Mouse (Mus musculus) midbrain, embryonic 10.5 days (tissue): ENCODE results near the gene Cyp2c55. TPM values are rescaled to one million over a fixed set of nuclear protein-coding genes. Genes with fewer than 3 reads are reported as not detected.

Experiments used
- DNase-seq: peaks from one replicate; pipeline ENCODE4 v3.0.0-alpha.2; 2017; ENCODE audit warnings: low spot score
- H3K27ac ChIP-seq: fragments of 300-500 bp; sonication (generic); replicated peaks from 2 replicates; pipeline ENCODE4 v1.5.1; 2016; ENCODE audit warnings: mild to moderate bottlenecking
- H3K27me3 ChIP-seq: fragments of 300-500 bp; sonication (generic); 2 replicates; pipeline ENCODE4 v1.6.1; 2016; ENCODE audit warnings: low read depth, mild to moderate bottlenecking; ENCODE audit not compliant: poor library complexity, severe bottlenecking
- H3K36me3 ChIP-seq: fragments of 300-500 bp; sonication (generic); 2 replicates; pipeline ENCODE4 v1.6.1; 2016; ENCODE audit warnings: mild to moderate bottlenecking, moderate library complexity
- H3K4me1 ChIP-seq: fragments of 300-500 bp; sonication (generic); 2 replicates; pipeline ENCODE4 v1.6.1; 2016
- H3K4me3 ChIP-seq: fragments of 300-500 bp; sonication (generic); 2 replicates; pipeline ENCODE4 v1.5.1; 2016; ENCODE audit warnings: mild to moderate bottlenecking, moderate library complexity
- H3K9me3 ChIP-seq: fragments of 300-500 bp; sonication (generic); replicated peaks from 2 replicates; pipeline ENCODE4 v1.6.1; 2016; ENCODE audit warnings: mild to moderate bottlenecking
- WGBS: fragments of 180-500 bp; shearing (Covaris S2); methylation state at CpG from one replicate; pipeline ENCODE4 v1.1.7; 2016; 5-methylcytosine and 5-hydroxymethylcytosine counted together
- microRNA-seq: library from miRNA; unstranded; fragments of <30 nt; microRNA quantifications from one replicate; pipeline ENCODE4, GENCODE M21; 2017
- polyA plus RNA-seq: library from polyadenylated mRNA; unstranded; fragments of >200 nt; fragmentation: Nextera tagmentation; extraction: Ambion mirVana; gene quantifications from 2 replicates; pipeline ENCODE4 v1.2.1, GENCODE M21; 2016

Cyp2c55 gene
- polyA plus RNA-seq = 0.06 TPM in 1 of 2 replicates, not detected in the other

- Histone ChIP-seq H3K4me3 (no peak within 1 kb of the TSS), H3K4me1 (no peaks in the 10 kb centered on the region), H3K27ac (no peak within 1 kb of the TSS), H3K36me3 (no peaks in the 10 kb centered on the region), H3K9me3 (no peaks in the 10 kb centered on the region), H3K27me3 (no peaks in the 10 kb centered on the region)
- DNase-seq = no peak
These were observed at the start of gene Cyp2c55 for GRCm38 (mm10) chr19:39006715-39007114. Cyp2c55 (plus strand) TSS chr19:39007019.

GRCm38 (mm10) chr19:38970741-38971140 is 36.1 kb upstream of the Cyp2c55 start:
- Histone ChIP-seq H3K27me3 (no peaks in the 10 kb centered on the region), H3K9me3 (no peaks in the 10 kb centered on the region), H3K27ac (no peak overlapping the region), H3K4me3 (no peak overlapping the region), H3K36me3 (peaks cover 69% of the 10 kb centered on the region), H3K4me1 (no peaks in the 10 kb centered on the region)
- no peak for DNase-seq
- WGBS = 93% methylated on average over 6 of the region's 6 CpGs

GRCm38 (mm10) chr19:38972581-38972980 is 34.2 kb upstream of the Cyp2c55 start:
- no peak for DNase-seq
- no peaks in the 10 kb centered on the region for H3K27me3 ChIP-seq
- peaks cover 50% of the 10 kb centered on the region for H3K36me3 ChIP-seq
- H3K27ac ChIP-seq = no peak overlapping the region
- no peak overlapping the region for H3K4me3 ChIP-seq
- H3K4me1 ChIP-seq = no peaks in the 10 kb centered on the region
- 67% methylated on average over 5 of the region's 5 CpGs for WGBS
- H3K9me3 ChIP-seq = no peaks in the 10 kb centered on the region

GRCm38 (mm10) chr19:38973666-38974065 is 33.2 kb upstream of the Cyp2c55 start:
- no peak for DNase-seq
- WGBS = 75% methylated on average over 7 of the region's 7 CpGs
- H3K4me3 ChIP-seq = no peak overlapping the region
- no peak overlapping the region for H3K27ac ChIP-seq
- no peaks in the 10 kb centered on the region for H3K4me1 ChIP-seq
- no peaks in the 10 kb centered on the region for H3K27me3 ChIP-seq
- H3K36me3 ChIP-seq = peaks cover 40% of the 10 kb centered on the region
- H3K9me3 ChIP-seq = no peaks in the 10 kb centered on the region

- Histone ChIP-seq H3K27ac (no peak overlapping the region), H3K4me1 (no peaks in the 10 kb centered on the region), H3K36me3 (peaks cover 15% of the 10 kb centered on the region), H3K9me3 (no peaks in the 10 kb centered on the region), H3K4me3 (no peak overlapping the region), H3K27me3 (no peaks in the 10 kb centered on the region)
- DNase-seq = no peak
These were observed 30.6 kb upstream of the Cyp2c55 start for GRCm38 (mm10) chr19:38976269-38976668.

- H3K9me3 ChIP-seq = no peaks in the 10 kb centered on the region
- no peaks in the 10 kb centered on the region for H3K4me1 ChIP-seq
- no peak overlapping the region for H3K4me3 ChIP-seq
- H3K27me3 ChIP-seq = no peaks in the 10 kb centered on the region
- DNase-seq = peak; percentile 58
- H3K36me3 ChIP-seq = no peaks in the 10 kb centered on the region
- 0% methylated on average over 1 of the region's 1 CpGs for WGBS
- H3K27ac ChIP-seq = no peak overlapping the region
These were observed 24.9 kb upstream of the Cyp2c55 start for GRCm38 (mm10) chr19:38981966-38982365.

- no peaks in the 10 kb centered on the region for H3K36me3 ChIP-seq
- no peak for DNase-seq
- H3K27me3 ChIP-seq = no peaks in the 10 kb centered on the region
- H3K27ac ChIP-seq = no peak overlapping the region
- H3K9me3 ChIP-seq = no peaks in the 10 kb centered on the region; the same call in 1 of the 2 replicates
- H3K4me1 ChIP-seq = no peaks in the 10 kb centered on the region
- no peak overlapping the region for H3K4me3 ChIP-seq
- WGBS = 89% methylated on average over 4 of the region's 4 CpGs
These were observed 8.6 kb upstream of the Cyp2c55 start for GRCm38 (mm10) chr19:38998248-38998647.

GRCm38 (mm10) chr19:38998676-38999075 is 8.1 kb upstream of the Cyp2c55 start:
- no peaks in the 10 kb centered on the region for H3K4me1 ChIP-seq
- no peak for DNase-seq
- 96% methylated on average over 1 of the region's 1 CpGs for WGBS
- no peak overlapping the region for H3K4me3 ChIP-seq
- no peaks in the 10 kb centered on the region for H3K27me3 ChIP-seq
- H3K9me3 ChIP-seq = no peaks in the 10 kb centered on the region
- H3K27ac ChIP-seq = no peak overlapping the region
- no peaks in the 10 kb centered on the region for H3K36me3 ChIP-seq

GRCm38 (mm10) chr19:39005132-39005531 is 1.7 kb upstream of the Cyp2c55 start:
- no peaks in the 10 kb centered on the region for H3K27me3 ChIP-seq
- H3K9me3 ChIP-seq = no peaks in the 10 kb centered on the region
- WGBS = 89% methylated on average over 1 of the region's 1 CpGs
- H3K36me3 ChIP-seq = no peaks in the 10 kb centered on the region
- no peak overlapping the region for H3K27ac ChIP-seq
- H3K4me3 ChIP-seq = no peak overlapping the region
- no peaks in the 10 kb centered on the region for H3K4me1 ChIP-seq
- no peak for DNase-seq

- WGBS = 94% methylated on average over 1 of the region's 1 CpGs
- no peaks in the 10 kb centered on the region for H3K27me3 ChIP-seq
- no peaks in the 10 kb centered on the region for H3K36me3 ChIP-seq
- no peak overlapping the region for H3K27ac ChIP-seq
- H3K4me1 ChIP-seq = no peaks in the 10 kb centered on the region
- no peak for DNase-seq
- H3K9me3 ChIP-seq = no peaks in the 10 kb centered on the region; the same call in 1 of the 2 replicates
- no peak overlapping the region for H3K4me3 ChIP-seq
These were observed 51.1 kb downstream of the Cyp2c55 start for GRCm38 (mm10) chr19:39057928-39058327.

GRCm38 (mm10) chr19:39060719-39061118 is 53.9 kb downstream of the Cyp2c55 start, which contains the start of gene Cyp2c65:
Cyp2c65 (plus strand) TSS chr19:39061015.
- Histone ChIP-seq H3K4me3 (no peak within 1 kb of the TSS), H3K27me3 (no peaks in the 10 kb centered on the region), H3K9me3 (no peaks in the 10 kb centered on the region), H3K4me1 (no peaks in the 10 kb centered on the region), H3K36me3 (no peaks in the 10 kb centered on the region), H3K27ac (no peak within 1 kb of the TSS)
- WGBS = 69% methylated on average over 2 of the region's 2 CpGs
- no peak for DNase-seq

Small RNA genes lying within 50 kb of the gene (microRNA-seq; reads per million reads assigned to microRNA genes)
- not detected for gene Gm23800

Other genes with a start within 250 kb of the Cyp2c55 start
- gene Noc3l, start 187.8 kb upstream of the Cyp2c55 start, polyA plus RNA-seq = 9.3 and 9.7 TPM in 2 replicates
- gene Tbc1d12, start 170.4 kb upstream of the Cyp2c55 start, polyA plus RNA-seq = 2.1 and 2.2 TPM in 2 replicates
- 87.0 and 102 TPM in 2 replicates for gene Hells, start 76.1 kb upstream of the Cyp2c55 start, polyA plus RNA-seq
- gene Cyp2c65, start 54.0 kb downstream of the Cyp2c55 start, polyA plus RNA-seq = not detected in 2 replicates
- gene Cyp2c66, start 106.9 kb downstream of the Cyp2c55 start, polyA plus RNA-seq = not detected in 2 replicates